Mouse (Mus musculus) hindbrain, embryonic 12.5 days (tissue): ENCODE data around the gene Klk13. TPM values are rescaled to one million over a fixed set of nuclear protein-coding genes. Genes with fewer than 3 reads are reported as not detected.
A peak's percentile ranks its signal among the peaks of the same experiment; 100 is the strongest.
"Not testable (repeated sequence)": the region's sequence is repeated elsewhere in the genome, so short reads cannot be mapped to it uniquely, and the experiment has no call there.

Source experiments
- ATAC-seq: fragments of 200-750 bp; cut with Nextera tagmentation; 2 replicates; pipeline ENCODE4 v1.8.0; 2017; ENCODE audit warnings: moderate TSS enrichment; ENCODE audit not compliant: low FRiP score
- H3K27ac ChIP-seq: fragments of 300-500 bp; sonication (generic); 2 replicates; pipeline ENCODE4 v1.5.1; 2016; ENCODE audit warnings: mild to moderate bottlenecking
- H3K27me3 ChIP-seq: fragments of 300-500 bp; sonication (generic); 2 replicates; pipeline ENCODE4 v1.6.1; 2016; ENCODE audit warnings: mild to moderate bottlenecking
- H3K36me3 ChIP-seq: fragments of 300-500 bp; sonication (generic); 2 replicates; pipeline ENCODE4 v1.6.1; 2016; ENCODE audit warnings: mild to moderate bottlenecking
- H3K4me1 ChIP-seq: fragments of 300-500 bp; sonication (generic); 2 replicates; pipeline ENCODE4 v1.6.1; 2016
- H3K4me2 ChIP-seq: fragments of 300-500 bp; sonication (generic); replicated peaks from 2 replicates; pipeline ENCODE4 v1.6.1; 2016; ENCODE audit warnings: mild to moderate bottlenecking
- H3K4me3 ChIP-seq: fragments of 300-500 bp; sonication (generic); 2 replicates; pipeline ENCODE4 v1.5.1; 2016; ENCODE audit warnings: mild to moderate bottlenecking
- H3K9ac ChIP-seq: fragments of 300-500 bp; sonication (generic); 2 replicates; pipeline ENCODE4 v1.6.1; 2016; ENCODE audit warnings: mild to moderate bottlenecking, moderate library complexity
- H3K9me3 ChIP-seq: fragments of 300-500 bp; sonication (generic); replicated peaks from 2 replicates; pipeline ENCODE4 v1.6.1; 2016; ENCODE audit warnings: mild to moderate bottlenecking
- WGBS: fragments of 180-500 bp; shearing (Covaris S2); methylation state at CpG from one replicate; pipeline ENCODE4 v1.1.7; 2016; 5-methylcytosine and 5-hydroxymethylcytosine counted together
- polyA plus RNA-seq: library from polyadenylated mRNA; unstranded; fragments of >200 nt; fragmentation: Nextera tagmentation; extraction: Ambion mirVana; gene quantifications from 2 replicates; pipeline ENCODE4 v1.2.1, GENCODE M21; 2016

Gene Klk13
- polyA plus RNA-seq, result 0.17 TPM in 1 of 2 replicates, not detected in the other

DNA sequence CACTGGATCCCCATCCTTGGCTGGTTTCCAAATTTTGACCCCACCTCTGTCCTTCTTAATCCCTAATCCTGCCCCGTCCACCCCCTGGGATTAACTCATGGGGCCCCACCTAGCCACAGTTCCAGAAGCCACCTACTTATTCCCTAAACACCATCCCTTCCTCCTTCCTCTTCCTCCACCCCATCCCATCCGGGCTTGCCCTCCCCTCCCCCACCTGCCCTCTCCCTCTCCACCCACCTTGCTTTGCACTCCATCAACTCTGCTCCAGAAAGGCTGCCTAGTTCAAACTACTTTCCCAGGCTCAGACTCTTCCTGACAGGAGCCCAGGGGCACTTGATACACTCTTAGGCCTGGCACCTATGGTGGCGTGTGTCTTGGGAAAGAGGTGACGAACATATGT lies at the start of gene Klk13:
Gene Klk13, plus strand, starts transcription at position 301 of the 400 bp plus-strand sequence.
- H3K27ac ChIP-seq, result no peak within 1 kb of the TSS
- H3K9ac ChIP-seq, result no peak within 1 kb of the TSS
- H3K36me3 ChIP-seq, result no peaks in the 10 kb centered on the region
- H3K9me3 ChIP-seq, result no peaks in the 10 kb centered on the region
- H3K4me3 ChIP-seq, result no peak within 1 kb of the TSS
- H3K4me2 ChIP-seq, result peak within 1 kb of the TSS; percentile 22
- peaks cover 6% of the 10 kb centered on the region; the same call in 1 of the 2 replicates for H3K27me3 ChIP-seq
- no peak for ATAC-seq
- peaks cover 7% of the 10 kb centered on the region for H3K4me1 ChIP-seq
- 65% methylated on average over 4 of the region's 4 CpGs for WGBS

DNA sequence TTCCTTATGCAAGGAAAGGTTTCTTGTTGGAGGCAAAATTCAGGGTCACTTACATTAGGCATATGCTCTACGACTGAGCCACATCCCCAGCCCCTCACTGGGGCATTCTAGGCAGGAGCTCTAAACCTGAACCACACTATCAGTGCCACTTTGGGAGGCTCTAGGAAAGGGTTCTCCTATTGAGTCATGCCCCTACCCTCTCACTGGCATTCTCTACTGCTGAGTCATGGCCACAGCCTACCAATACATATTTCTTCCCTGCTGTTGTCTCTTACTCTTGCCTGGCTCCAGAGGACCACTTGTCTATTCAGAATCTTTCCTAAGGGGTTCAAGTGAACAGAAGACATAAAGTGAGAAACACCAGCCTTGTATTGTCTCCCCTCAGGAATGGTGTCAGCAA lies 49.6 kb upstream of the Klk13 start:
- Histone ChIP-seq H3K9ac (no peak overlapping the region), H3K27ac (no peak overlapping the region), H3K4me3 (no peak overlapping the region), H3K9me3 (no peaks in the 10 kb centered on the region), H3K4me1 (no peaks in the 10 kb centered on the region), H3K4me2 (no peak overlapping the region), H3K27me3 (no peaks in the 10 kb centered on the region), H3K36me3 (no peaks in the 10 kb centered on the region)
- 90% methylated on average over 1 of the region's 1 CpGs for WGBS
- ATAC-seq, result no peak

DNA sequence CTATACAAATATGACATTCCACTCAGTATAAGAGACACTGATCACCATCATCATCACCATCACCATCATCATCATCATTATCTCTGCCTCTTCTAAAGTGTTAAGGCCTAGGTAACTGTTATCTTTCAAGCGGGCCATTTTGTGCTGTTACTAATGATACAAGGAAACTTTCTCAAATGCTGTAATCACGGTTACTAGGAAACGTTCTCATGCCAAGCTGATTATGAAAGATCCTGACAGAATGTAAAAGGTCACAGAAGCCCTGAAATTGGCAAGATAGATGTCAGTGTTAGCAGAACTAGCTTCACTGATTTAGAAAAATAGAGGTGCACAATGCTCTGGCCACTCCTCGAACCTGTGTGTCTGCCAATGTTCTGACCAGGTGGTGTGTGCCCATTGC lies 45.1 kb upstream of the Klk13 start:
- H3K4me3 ChIP-seq, H3K27me3 ChIP-seq, H3K36me3 ChIP-seq, H3K9ac ChIP-seq, H3K4me2 ChIP-seq, ATAC-seq, H3K4me1 ChIP-seq, H3K9me3 ChIP-seq, H3K27ac ChIP-seq: not testable (repeated sequence)
- 91% methylated on average over 4 of the region's 4 CpGs for WGBS

- no peak overlapping the region for H3K4me3 ChIP-seq
- H3K9ac ChIP-seq, result no peak overlapping the region
- no peak for ATAC-seq
- H3K9me3 ChIP-seq, result no peaks in the 10 kb centered on the region
- peaks cover 7% of the 10 kb centered on the region for H3K4me1 ChIP-seq
- H3K36me3 ChIP-seq, result no peaks in the 10 kb centered on the region
- no peak overlapping the region for H3K4me2 ChIP-seq
- H3K27ac ChIP-seq, result no peak overlapping the region
- no peaks in the 10 kb centered on the region for H3K27me3 ChIP-seq
- 13% methylated on average over 3 of the region's 3 CpGs for WGBS
Observed at GRCm38 (mm10) chr7:43668582-43668981, 43.8 kb upstream of the Klk13 start.

GRCm38 (mm10) chr7:43671064-43671808 lies 41.1 kb upstream of the Klk13 start:
- Histone ChIP-seq H3K4me1 (peaks cover 7% of the 10 kb centered on the region), H3K4me2 (peak overlapping the region; percentile 79), H3K9me3 (no peaks in the 10 kb centered on the region; the same call in 1 of the 2 replicates), H3K4me3 (peak overlapping the region; percentile 64), H3K27me3 (no peaks in the 10 kb centered on the region), H3K27ac (no peak overlapping the region), H3K36me3 (peaks cover 17% of the 10 kb centered on the region), H3K9ac (peak overlapping the region; percentile 72)
- peak; percentile 55 for ATAC-seq
- WGBS, result 64% methylated on average over 11 of the region's 11 CpGs

GRCm38 (mm10) chr7:43671809-43672580 lies 40.4 kb upstream of the Klk13 start, which contains the start of gene Ctu1:
Gene Ctu1, plus strand, starts transcription at chr7:43672016.
- Histone ChIP-seq H3K27ac (no peak within 1 kb of the TSS), H3K9me3 (peaks cover 5% of the 10 kb centered on the region)
- WGBS, result under 1% methylated on average over 26 of the region's 26 CpGs

DNA sequence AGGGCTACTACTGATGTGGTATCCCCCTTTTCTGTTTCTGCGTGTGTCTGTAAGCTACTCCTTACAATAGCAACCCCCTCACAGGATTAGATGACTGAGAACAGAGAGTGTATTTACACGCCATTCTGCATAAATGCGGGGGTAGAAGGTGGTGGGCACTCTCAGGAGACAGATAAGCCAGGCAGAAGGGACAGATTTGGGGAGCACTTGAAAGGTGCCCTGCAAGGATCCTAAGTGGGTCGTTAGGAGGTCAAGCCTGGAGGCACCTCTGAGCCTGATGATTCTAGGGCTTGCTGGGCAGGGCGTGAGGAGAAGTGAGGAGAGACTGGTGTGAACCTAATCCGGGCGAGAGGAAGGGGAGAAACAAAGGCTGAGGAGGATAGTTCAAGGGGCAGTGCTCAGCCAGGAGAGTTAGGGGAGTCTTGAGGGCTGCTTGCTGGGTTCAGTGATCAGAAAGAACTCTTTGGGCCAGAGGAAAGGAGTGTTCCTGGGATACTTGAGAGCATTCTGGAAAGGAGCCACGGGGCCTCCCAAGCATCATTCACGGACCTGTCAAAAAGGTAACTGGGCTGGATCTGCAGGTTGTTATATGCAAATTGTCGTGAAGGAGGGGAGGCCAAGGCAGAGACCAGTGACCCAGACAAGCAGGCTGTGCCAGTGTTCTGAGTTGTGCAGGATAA lies 39.6 kb upstream of the Klk13 start:
- 17% methylated on average over 10 of the region's 10 CpGs for WGBS
- peaks cover 7% of the 10 kb centered on the region for H3K4me1 ChIP-seq
- H3K27ac ChIP-seq, result no peak overlapping the region

More at GRCm38 (mm10) chr7:43671809-43672580, 40.4 kb upstream of the Klk13 start, which contains the start of gene Ctu1:
- Histone ChIP-seq H3K4me2 (peak within 1 kb of the TSS; percentile 79), H3K36me3 (peaks cover 25% of the 10 kb centered on the region), H3K27me3 (no peaks in the 10 kb centered on the region), H3K4me1 (peaks cover 7% of the 10 kb centered on the region), H3K4me3 (peak within 1 kb of the TSS; percentile 64), H3K9ac (peak within 1 kb of the TSS; percentile 72)
- peak; percentile 96 for ATAC-seq

GRCm38 (mm10) chr7:43675091-43675490 lies 37.3 kb upstream of the Klk13 start:
- H3K27ac ChIP-seq, result no peak overlapping the region
- ATAC-seq, result no peak
- H3K9ac ChIP-seq, result no peak overlapping the region
- no peak overlapping the region for H3K4me3 ChIP-seq
- peaks cover 14% of the 10 kb centered on the region for H3K9me3 ChIP-seq
- no peaks in the 10 kb centered on the region for H3K27me3 ChIP-seq
- H3K4me2 ChIP-seq, result no peak overlapping the region
- peaks cover 39% of the 10 kb centered on the region for H3K36me3 ChIP-seq
- peaks cover 7% of the 10 kb centered on the region for H3K4me1 ChIP-seq
- 92% methylated on average over 31 of the region's 32 CpGs for WGBS

More for the DNA sequence above, 39.6 kb upstream of the Klk13 start:
- ATAC-seq, result peak; percentile 2
- no peaks in the 10 kb centered on the region for H3K27me3 ChIP-seq
- H3K4me3 ChIP-seq, result peak overlapping the region; percentile 64
- peak overlapping the region; percentile 79 for H3K4me2 ChIP-seq
- peaks cover 32% of the 10 kb centered on the region for H3K36me3 ChIP-seq
- peaks cover 12% of the 10 kb centered on the region for H3K9me3 ChIP-seq
- peak overlapping the region; percentile 72 for H3K9ac ChIP-seq

DNA sequence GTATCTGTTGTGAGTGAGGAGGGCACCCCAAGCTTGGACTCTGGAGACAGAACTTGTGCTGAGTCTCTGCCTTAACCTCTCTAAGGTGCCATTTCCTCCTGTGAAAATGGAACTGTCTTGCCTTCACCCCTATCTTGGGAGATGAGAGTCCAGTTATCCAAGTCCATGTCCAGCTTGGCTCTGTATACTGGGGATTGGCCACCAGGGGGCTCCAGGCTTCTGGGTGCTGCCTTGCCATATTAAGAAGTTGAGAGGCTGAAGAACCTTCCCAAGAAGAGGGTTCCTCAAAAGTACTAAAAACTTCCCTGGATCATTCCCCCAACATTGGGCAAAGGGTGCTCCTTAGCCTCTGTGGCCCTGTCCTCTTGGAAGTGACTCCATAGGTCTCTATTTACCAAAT lies 33.9 kb upstream of the Klk13 start:
- Histone ChIP-seq H3K4me2 (no peak overlapping the region), H3K4me1 (no peaks in the 10 kb centered on the region), H3K4me3 (no peak overlapping the region), H3K36me3 (peaks cover 39% of the 10 kb centered on the region), H3K27ac (no peak overlapping the region), H3K9me3 (peaks cover 14% of the 10 kb centered on the region), H3K9ac (no peak overlapping the region), H3K27me3 (no peaks in the 10 kb centered on the region)
- ATAC-seq, result no peak

GRCm38 (mm10) chr7:43680960-43681359 lies 31.4 kb upstream of the Klk13 start:
- Histone ChIP-seq H3K36me3 (peaks cover 25% of the 10 kb centered on the region), H3K9ac (no peak overlapping the region), H3K4me2 (no peak overlapping the region), H3K27ac (no peak overlapping the region), H3K4me1 (no peaks in the 10 kb centered on the region), H3K4me3 (no peak overlapping the region), H3K27me3 (no peaks in the 10 kb centered on the region), H3K9me3 (peaks cover 14% of the 10 kb centered on the region)
- WGBS, result 22% methylated on average over 5 of the region's 5 CpGs
- no peak for ATAC-seq

GRCm38 (mm10) chr7:43682511-43682910 lies 29.9 kb upstream of the Klk13 start:
- H3K4me3 ChIP-seq, H3K4me1 ChIP-seq, ATAC-seq, H3K9ac ChIP-seq, H3K27me3 ChIP-seq, H3K36me3 ChIP-seq, H3K4me2 ChIP-seq, H3K9me3 ChIP-seq, H3K27ac ChIP-seq: not testable (repeated sequence)
- 31% methylated on average over 1 of the region's 1 CpGs for WGBS

DNA sequence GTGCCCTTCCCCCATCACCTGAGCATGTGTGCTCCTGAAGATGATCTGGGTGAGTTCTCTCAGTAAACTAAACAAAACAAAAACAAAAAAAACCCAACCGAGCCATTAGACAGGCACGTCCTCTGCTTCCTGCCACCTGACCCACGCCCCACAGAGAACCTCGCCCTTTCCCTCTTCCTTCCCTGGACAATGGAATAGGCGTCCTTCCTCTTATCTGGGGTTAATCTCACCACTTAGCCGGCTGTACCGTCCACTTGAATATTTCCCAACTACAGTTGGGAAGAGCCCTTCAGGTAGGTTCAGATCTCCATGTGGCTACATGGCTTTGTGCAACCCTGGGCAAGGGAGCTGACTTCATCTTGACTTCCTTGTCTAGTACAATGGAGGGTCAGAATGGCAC lies 27.3 kb upstream of the Klk13 start:
- H3K4me2 ChIP-seq, result no peak overlapping the region
- H3K36me3 ChIP-seq, result no peaks in the 10 kb centered on the region
- H3K4me1 ChIP-seq, result no peaks in the 10 kb centered on the region
- WGBS, result 72% methylated on average over 7 of the region's 7 CpGs
- no peak overlapping the region for H3K4me3 ChIP-seq
- no peak for ATAC-seq
- H3K9me3 ChIP-seq, result no peaks in the 10 kb centered on the region
- H3K27me3 ChIP-seq, result no peaks in the 10 kb centered on the region
- no peak overlapping the region for H3K27ac ChIP-seq
- no peak overlapping the region for H3K9ac ChIP-seq
